In the genomic region with DNA sequence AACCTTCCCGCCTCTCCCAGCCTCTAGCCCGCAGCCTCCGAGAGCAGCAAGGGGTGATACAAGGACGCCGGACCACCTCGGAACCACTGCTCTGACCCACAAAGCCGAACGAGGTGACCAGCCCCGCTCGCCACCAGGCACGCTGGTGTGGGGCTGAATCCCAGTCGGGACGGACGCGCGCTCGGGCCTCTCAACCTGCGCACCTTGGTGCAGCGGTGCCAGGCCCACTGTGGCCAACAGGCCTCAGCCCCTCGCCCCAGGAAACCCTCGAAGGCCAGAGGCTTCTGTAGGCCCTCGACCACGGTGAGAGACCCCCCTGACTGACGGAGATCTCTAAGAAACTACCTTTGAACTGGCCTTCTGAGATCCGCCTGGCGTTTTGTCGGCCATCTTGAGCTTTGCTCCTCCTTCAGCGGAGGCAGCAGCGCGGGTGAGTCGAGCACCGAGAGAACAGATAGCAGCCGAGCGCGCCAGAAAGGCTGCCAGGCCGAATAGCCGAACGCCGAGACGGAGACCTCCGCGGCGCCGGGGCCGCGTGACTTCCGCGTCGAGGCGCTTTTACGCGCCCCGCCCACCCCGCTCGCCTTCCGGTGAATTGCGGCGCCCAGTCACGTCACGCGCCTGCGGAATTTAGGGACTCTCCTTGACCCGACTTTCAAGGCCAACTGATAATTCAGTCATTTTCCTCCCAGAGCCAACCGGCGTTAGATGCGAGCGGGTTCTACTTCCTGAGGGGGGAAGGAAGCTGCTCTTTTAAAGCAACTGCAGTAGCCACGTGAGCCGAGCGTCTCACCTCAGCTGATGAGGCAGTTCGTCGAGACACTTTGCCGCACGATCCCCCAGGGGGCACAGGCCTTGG, we compare ENCODE assay signal across 8 mouse cellular contexts. TPM values are rescaled to one million over a fixed set of nuclear protein-coding genes. Genes with fewer than 3 reads are reported as not detected.
A peak's percentile ranks its signal among the peaks of the same experiment; 100 is the strongest.
DNase-seq lines count a peak whose midpoint lies in the region; ATAC-seq and TF ChIP-seq lines count a peak whose summit lies in the region.

A gene (minus strand): TSS at position 525 of the 859 bp plus-strand sequence.

- WGBS in forebrain, embryonic 10.5 days = under 1% methylated on average over 74 of the region's 74 CpGs
- WGBS in heart, embryonic 15.5 days = under 1% methylated on average over 74 of the region's 74 CpGs
- WGBS in liver, embryonic 14.5 days (ENCODE audit: insufficient replicate concordance) = under 1% methylated on average over 74 of the region's 74 CpGs
- under 1% methylated on average over 74 of the region's 74 CpGs for WGBS in neural tube, embryonic 11.5 days
- under 1% methylated on average over 74 of the region's 74 CpGs for WGBS in stomach, postnatal 0 days

- peak within 1 kb of the TSS; percentile 92 for H3K4me3 ChIP-seq in forebrain, embryonic 10.5 days
- peak within 1 kb of the TSS; percentile 93 for H3K4me3 ChIP-seq in heart, embryonic 15.5 days
- H3K4me3 ChIP-seq in liver, embryonic 14.5 days (ENCODE audit: insufficient read depth in 1 of 2, low read depth in 2 of 2, low read length in 2 of 2) = peak within 1 kb of the TSS; percentile 67 to 86
- peak within 1 kb of the TSS; percentile 98 for H3K4me3 ChIP-seq in neural tube, embryonic 11.5 days (ENCODE audit: low read depth, low read length)
- H3K4me3 ChIP-seq in stomach, postnatal 0 days (ENCODE audit: low read depth, low read length) = peak within 1 kb of the TSS; percentile 97

- peak within 1 kb of the TSS; percentile 87 for H3K4me2 ChIP-seq in heart, embryonic 15.5 days
- H3K4me2 ChIP-seq in liver, embryonic 14.5 days (ENCODE audit: low read depth) = peak within 1 kb of the TSS; percentile 99
- H3K4me2 ChIP-seq in neural tube, embryonic 11.5 days (ENCODE audit: low read depth) = peak within 1 kb of the TSS; percentile 85
- peak within 1 kb of the TSS; percentile 82 for H3K4me2 ChIP-seq in stomach, postnatal 0 days (replicated peaks; ENCODE audit: low read depth)

- H3K36me3 ChIP-seq in forebrain, embryonic 10.5 days (replicated peaks) = peaks cover 15% of the 10 kb centered on the region
- no peaks in the 10 kb centered on the region for H3K36me3 ChIP-seq in heart, embryonic 15.5 days
- H3K36me3 ChIP-seq in liver, embryonic 14.5 days (replicated peaks; ENCODE audit: control insufficient read depth, insufficient read depth, low read depth) = 0 out of 2 replicates have a peak, but pooled peaks cover 2% of the 10 kb centered on the region
- no peaks in the 10 kb centered on the region for H3K36me3 ChIP-seq in neural tube, embryonic 11.5 days (ENCODE audit: control insufficient read depth, insufficient read depth, low read length)
- no peaks in the 10 kb centered on the region for H3K36me3 ChIP-seq in stomach, postnatal 0 days (ENCODE audit: control insufficient read depth, insufficient read depth, low read length)

- no peaks in the 10 kb centered on the region for H3K27me3 ChIP-seq in forebrain, embryonic 10.5 days (ENCODE audit: poor library complexity, severe bottlenecking)
- H3K27me3 ChIP-seq in heart, embryonic 15.5 days = no peaks in the 10 kb centered on the region
- H3K27me3 ChIP-seq in liver, embryonic 14.5 days (ENCODE audit: control insufficient read depth, insufficient read depth, low read length) = no peaks in the 10 kb centered on the region
- no peaks in the 10 kb centered on the region for H3K27me3 ChIP-seq in neural tube, embryonic 11.5 days (ENCODE audit: control insufficient read depth, insufficient read depth, low read length)
- H3K27me3 ChIP-seq in stomach, postnatal 0 days (ENCODE audit: control insufficient read depth, insufficient read depth, low read length) = no peaks in the 10 kb centered on the region

- peaks cover 22% of the 10 kb centered on the region for H3K4me1 ChIP-seq in forebrain, embryonic 10.5 days
- peaks cover 21% of the 10 kb centered on the region for H3K4me1 ChIP-seq in heart, embryonic 15.5 days (replicated peaks)
- H3K4me1 ChIP-seq in liver, embryonic 14.5 days (replicated peaks; ENCODE audit: control insufficient read depth in 2 of 2, insufficient read depth in 2 of 2, low read length in 1 of 2) = peaks cover 15 to 18% of the 10 kb centered on the region in 2 experiments
- H3K4me1 ChIP-seq in neural tube, embryonic 11.5 days (ENCODE audit: control insufficient read depth, insufficient read depth, low read length) = peaks cover 9% of the 10 kb centered on the region
- peaks cover 6% of the 10 kb centered on the region; the same call in 1 of the 2 replicates for H3K4me1 ChIP-seq in stomach, postnatal 0 days (replicated peaks; ENCODE audit: control insufficient read depth, insufficient read depth)

- DNase-seq in CD8-positive naive resting alpha-beta T cell, adult 2 months (ENCODE audit: low read depth in 2 of 2, low spot score in 2 of 2) = peak; percentile 93 to 94
- DNase-seq in c-Kit-positive CD71-negative TER-119-negative erythroid progenitor cells, embryonic 14.5 days (ENCODE audit: low read depth) = peak; percentile 86
- peak; percentile 96 for DNase-seq in forebrain, embryonic 10.5 days (ENCODE audit: extremely low spot score, low spot score)
- peak; percentile 98 to 99 for DNase-seq in kidney, postnatal 25 days
- peak; percentile 91 to 93 (median 92) for DNase-seq in liver, embryonic 14.5 days (ENCODE audit: low read depth in 3 of 3, low spot score in 3 of 3)
- DNase-seq in neural tube, embryonic 11.5 days (ENCODE audit: low spot score) = peak; percentile 98
- peak; percentile 97 for DNase-seq in stomach, postnatal 0 days (ENCODE audit: low spot score)

- no peaks in the 10 kb centered on the region for H3K9me3 ChIP-seq in forebrain, embryonic 10.5 days
- no peaks in the 10 kb centered on the region for H3K9me3 ChIP-seq in heart, embryonic 15.5 days (replicated peaks)
- H3K9me3 ChIP-seq in liver, embryonic 14.5 days (ENCODE audit: control insufficient read depth, low read length) = no peaks in the 10 kb centered on the region
- no peaks in the 10 kb centered on the region for H3K9me3 ChIP-seq in neural tube, embryonic 11.5 days (ENCODE audit: control insufficient read depth, low read length)
- H3K9me3 ChIP-seq in stomach, postnatal 0 days (ENCODE audit: control insufficient read depth, low read length) = no peaks in the 10 kb centered on the region

- TF ChIP-seq EP300 in liver, embryonic 14.5 days (IDR thresholded peaks at IDR 0.05; ENCODE audit: low read depth) = peak; percentile 40; the same call in 1 of the 2 replicates
- peak; percentile 79 for TF ChIP-seq EP300 in stomach, postnatal 0 days (optimal IDR thresholded peaks at IDR 0.05)

- peak within 1 kb of the TSS; percentile 93 for H3K9ac ChIP-seq in heart, embryonic 15.5 days
- peak within 1 kb of the TSS; percentile 85 for H3K9ac ChIP-seq in liver, embryonic 14.5 days (replicated peaks)
- peak within 1 kb of the TSS; percentile 96 for H3K9ac ChIP-seq in neural tube, embryonic 11.5 days (ENCODE audit: low read length)
- peak within 1 kb of the TSS; percentile 93 for H3K9ac ChIP-seq in stomach, postnatal 0 days (ENCODE audit: low read length)

- TF ChIP-seq CTCF in liver, embryonic 14.5 days (IDR thresholded peaks at IDR 0.05; ENCODE audit: low read depth) = 0 out of 2 replicates have a peak, but pooled peaks have one; percentile 37
- peak; percentile 37; the same call in 1 of the 2 replicates for TF ChIP-seq CTCF in stomach, postnatal 0 days (IDR thresholded peaks at IDR 0.05; ENCODE audit: low read depth)

- H3K27ac ChIP-seq in forebrain, embryonic 10.5 days = peak within 1 kb of the TSS; percentile 94
- H3K27ac ChIP-seq in heart, embryonic 15.5 days = peak within 1 kb of the TSS; percentile 94
- H3K27ac ChIP-seq in liver, embryonic 14.5 days = peak within 1 kb of the TSS; percentile 89
- H3K27ac ChIP-seq in neural tube, embryonic 11.5 days (ENCODE audit: low read depth, low read length) = peak within 1 kb of the TSS; percentile 84
- peak within 1 kb of the TSS; percentile 94 for H3K27ac ChIP-seq in stomach, postnatal 0 days (replicated peaks)

- ATAC-seq in heart, embryonic 15.5 days (replicated peaks; ENCODE audit: insufficient number of reproducible peaks, insufficient read depth, low FRiP score, low read depth) = peak; percentile 93
- peak; percentile 94 for ATAC-seq in liver, embryonic 14.5 days (ENCODE audit: insufficient read depth)
- ATAC-seq in neural tube, embryonic 11.5 days (ENCODE audit: insufficient read depth, low FRiP score, low TSS enrichment) = peak; percentile 92
- peak; percentile 96 for ATAC-seq in stomach, postnatal 0 days (ENCODE audit: low FRiP score, low TSS enrichment)

RNA-seq across cellular contexts. Expression of the gene that starts here (rescaled TPM):
- polyA plus RNA-seq in forebrain, embryonic 10.5 days (2016; fragmentation: Nextera tagmentation; extraction: Ambion mirVana) = 142 and 152 TPM in 2 replicates
- polyA plus RNA-seq in heart, embryonic 15.5 days (2015; fragmentation: Nextera tagmentation; extraction: Ambion mirVana) = 67.8 and 92.3 TPM in 2 replicates
- polyA plus RNA-seq in liver, embryonic 14.5 days (2012; rRNA removed) = 5.5 and 12.4 TPM in 2 replicates
- polyA plus RNA-seq in liver, embryonic 14.5 days (2014; fragmentation: Nextera tagmentation; extraction: Ambion mirVana) = 57.4 and 67.2 TPM in 2 replicates
- polyA plus RNA-seq in neural tube, embryonic 11.5 days (2014; fragmentation: Nextera tagmentation; extraction: Ambion mirVana) = 119 and 133 TPM in 2 replicates
- polyA plus RNA-seq in stomach, postnatal 0 days (2015; fragmentation: Nextera tagmentation; extraction: Ambion mirVana) = 67.9 and 75.2 TPM in 2 replicates

Comparison
In these comparisons a context has a peak if more than half of its experiments do, and no peak if none do; other contexts are left out.
1. Peak in every context shown above with its lines: DNase-seq, ATAC-seq, H3K4me3 ChIP-seq and H3K27ac ChIP-seq.